Comparison of ENCODE assay signal across 10 mouse cellular contexts in genomic region chr9:52149286-52149685, GRCm38 (mm10). TPM values are rescaled to one million over a fixed set of nuclear protein-coding genes. Genes with fewer than 3 reads are reported as not detected.
DNase-seq lines count a peak whose midpoint lies in the region; ATAC-seq and TF ChIP-seq lines count a peak whose summit lies in the region.
"Had no signal": no experiment of that assay in that cellular context is flagged by ENCODE, and none has a peak within 500 bp of the region (broad histone marks: within the 10 kb centered on the region; RNA-seq: fewer than 3 reads in every experiment).

No protein-coding gene starts in this region.

- H3K4me2 ChIP-seq in lung, postnatal 0 days (replicated peaks; ENCODE audit: low read depth, low read length) = no peak overlapping the region
- 0 out of 2 replicates have a peak overlapping the region, but pooled peaks have one; percentile 4 for H3K4me2 ChIP-seq in heart, embryonic 15.5 days
- no peak overlapping the region for H3K4me2 ChIP-seq in stomach, postnatal 0 days (replicated peaks; ENCODE audit: low read depth)

- no peak overlapping the region for H3K4me3 ChIP-seq in lung, postnatal 0 days (ENCODE audit: low read depth, low read length)
- no peak overlapping the region for H3K4me3 ChIP-seq in heart, embryonic 15.5 days
- H3K4me3 ChIP-seq in stomach, postnatal 0 days (ENCODE audit: low read depth, low read length) = no peak overlapping the region

- H3K4me1 ChIP-seq in lung, postnatal 0 days (ENCODE audit: insufficient read depth, low read depth, low read length) = no peaks in the 10 kb centered on the region; the same call in 1 of the 2 replicates
- peaks cover 7% of the 10 kb centered on the region for H3K4me1 ChIP-seq in heart, embryonic 15.5 days (replicated peaks)
- no peaks in the 10 kb centered on the region for H3K4me1 ChIP-seq in stomach, postnatal 0 days (replicated peaks; ENCODE audit: control insufficient read depth, insufficient read depth)

- ATAC-seq in lung, postnatal 0 days = 0 out of 2 replicates have a peak, but pooled peaks have one; percentile 5
- ATAC-seq in heart, embryonic 15.5 days (replicated peaks; ENCODE audit: insufficient number of reproducible peaks, insufficient read depth, low FRiP score, low read depth) = peak; percentile 27; the same call in 1 of the 2 replicates
- ATAC-seq in stomach, postnatal 0 days (ENCODE audit: low FRiP score, low TSS enrichment) = peak; percentile 83
- ATAC-seq in megakaryocyte-erythroid progenitor cell, adult 5-6 weeks (replicated peaks; ENCODE audit: low FRiP score, low TSS enrichment, poor library complexity, severe bottlenecking) = no peak

- 28% methylated on average over 4 of the region's 4 CpGs for WGBS in lung, postnatal 0 days
- WGBS in heart, embryonic 15.5 days = 31% methylated on average over 4 of the region's 4 CpGs
- 23% methylated on average over 4 of the region's 4 CpGs for WGBS in stomach, postnatal 0 days

- no peak for DNase-seq in lung, postnatal 0 days (ENCODE audit: low spot score)
- no peak for DNase-seq in lung, postnatal 14 days
- peak; percentile 78 for DNase-seq in mesoderm, embryonic 11.5 days (ENCODE audit: low read depth, low spot score)
- DNase-seq in stomach, postnatal 0 days (ENCODE audit: low spot score) = peak; percentile 39
- DNase-seq in cerebellum, adult 8-10 months = no peak
- no peak for DNase-seq in spleen, postnatal 4 days (ENCODE audit: low spot score in 2 of 2)
- DNase-seq: cerebellum, postnatal 36 days; thymus, postnatal 25 days had no signal

- H3K9ac ChIP-seq in lung, postnatal 0 days (replicated peaks; ENCODE audit: low read depth) = no peak overlapping the region
- no peak overlapping the region for H3K9ac ChIP-seq in heart, embryonic 15.5 days
- H3K9ac ChIP-seq in stomach, postnatal 0 days (ENCODE audit: low read length) = no peak overlapping the region

- no peaks in the 10 kb centered on the region for H3K9me3 ChIP-seq in lung, postnatal 0 days (ENCODE audit: low read length)
- H3K9me3 ChIP-seq in heart, embryonic 15.5 days (replicated peaks) = no peaks in the 10 kb centered on the region
- H3K9me3 ChIP-seq in stomach, postnatal 0 days (ENCODE audit: control insufficient read depth, low read length) = no peaks in the 10 kb centered on the region

- no peak for TF ChIP-seq EP300 in lung, postnatal 0 days (IDR thresholded peaks at IDR 0.05)
- TF ChIP-seq EP300 in stomach, postnatal 0 days (optimal IDR thresholded peaks at IDR 0.05) = no peak

- H3K27me3 ChIP-seq in lung, postnatal 0 days (replicated peaks; ENCODE audit: insufficient read depth, low read length) = no peaks in the 10 kb centered on the region
- no peaks in the 10 kb centered on the region for H3K27me3 ChIP-seq in heart, embryonic 15.5 days
- H3K27me3 ChIP-seq in stomach, postnatal 0 days (ENCODE audit: control insufficient read depth, insufficient read depth, low read length) = no peaks in the 10 kb centered on the region

- no peak overlapping the region for H3K27ac ChIP-seq in lung, postnatal 0 days (ENCODE audit: low read length)
- H3K27ac ChIP-seq in heart, embryonic 15.5 days = peak overlapping the region; percentile 1; the same call in 1 of the 2 replicates
- no peak overlapping the region for H3K27ac ChIP-seq in stomach, postnatal 0 days (replicated peaks)

- no peak for TF ChIP-seq CTCF in lung, postnatal 0 days (IDR thresholded peaks at IDR 0.05)
- no peak for TF ChIP-seq CTCF in stomach, postnatal 0 days (IDR thresholded peaks at IDR 0.05; ENCODE audit: low read depth)

- H3K36me3 ChIP-seq in lung, postnatal 0 days (ENCODE audit: insufficient read depth, low read length) = no peaks in the 10 kb centered on the region
- H3K36me3 ChIP-seq in heart, embryonic 15.5 days = no peaks in the 10 kb centered on the region
- H3K36me3 ChIP-seq in stomach, postnatal 0 days (ENCODE audit: control insufficient read depth, insufficient read depth, low read length) = no peaks in the 10 kb centered on the region

RNA-seq across cellular contexts. Expression of gene Zc3h12c, which starts 19.1 kb away (rescaled TPM):
- polyA plus RNA-seq in lung, postnatal 0 days (2015; fragmentation: Nextera tagmentation; extraction: Ambion mirVana) = 2.0 and 2.3 TPM in 2 replicates
- 2.2 and 2.3 TPM in 2 replicates for polyA plus RNA-seq in heart, embryonic 15.5 days (2015; fragmentation: Nextera tagmentation; extraction: Ambion mirVana)
- polyA plus RNA-seq in stomach, postnatal 0 days (2015; fragmentation: Nextera tagmentation; extraction: Ambion mirVana) = 1.1 and 1.2 TPM in 2 replicates
- total RNA-seq in megakaryocyte-erythroid progenitor cell, adult 5-6 weeks (2014; fragmentation: Nextera tagmentation) = 1.5 and 2.6 TPM in 2 replicates
- total RNA-seq in megakaryocyte-erythroid progenitor cell, adult 5-6 weeks (2017) = 2.2 and 3.5 TPM in 2 replicates

Comparison
In these comparisons a context has a peak if more than half of its experiments do, and no peak if none do; other contexts are left out.
1. DNase-seq: peak in mesoderm, embryonic 11.5 days (single experiment) and stomach, postnatal 0 days (single experiment); none in lung, postnatal 0 days (single experiment), lung, postnatal 14 days (single experiment), cerebellum, adult 8-10 months (single experiment) and spleen, postnatal 4 days (0 of 2).